Mouse (Mus musculus) lung, adult 18-20 months (tissue): ENCODE measurements at regions not wholly inside any gene's neighbourhood (a gene's known extent, or its start where the extent isn't known, plus 50 kb on each side); places are given as distances from the start of the nearest gene placed in this dataset.

Experiments used
- DNase-seq, 2 experiments: peaks; one replicate each; pipeline ENCODE4 v3.0.0; 2022; ENCODE audit warnings: mixed read lengths in 2 of 2

GRCm38 (mm10) chr6:50713297-50713696 is 59.1 kb upstream of the Npvf start:
- no peak for DNase-seq

GRCm38 (mm10) chr6:50718631-50719030 is 64.4 kb upstream of the Npvf start:
- no peak for DNase-seq

- DNase-seq = no peak
These were observed 66.1 kb upstream of the Npvf start for GRCm38 (mm10) chr6:50720346-50720745.

DNA sequence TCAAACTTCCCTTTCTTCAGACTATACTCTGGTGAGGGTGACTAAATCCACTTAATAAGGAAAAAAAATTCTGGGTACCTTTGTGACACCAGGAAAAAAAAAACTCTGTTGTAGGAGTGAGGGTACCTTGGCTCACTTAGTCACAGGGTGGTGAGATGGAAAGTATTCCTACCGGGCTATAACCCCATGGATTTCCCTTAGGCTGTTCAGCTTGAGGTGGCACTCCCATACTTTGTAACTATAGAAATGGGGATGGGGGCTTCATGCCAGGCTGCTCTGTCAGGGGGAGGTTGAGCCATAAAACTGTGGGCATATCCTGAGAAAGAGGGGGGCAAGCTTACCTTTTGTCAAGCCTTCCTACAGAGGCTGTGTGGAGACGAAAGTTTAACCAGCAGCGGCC is 71.4 kb upstream of the Npvf start:
- DNase-seq = no peak

DNA sequence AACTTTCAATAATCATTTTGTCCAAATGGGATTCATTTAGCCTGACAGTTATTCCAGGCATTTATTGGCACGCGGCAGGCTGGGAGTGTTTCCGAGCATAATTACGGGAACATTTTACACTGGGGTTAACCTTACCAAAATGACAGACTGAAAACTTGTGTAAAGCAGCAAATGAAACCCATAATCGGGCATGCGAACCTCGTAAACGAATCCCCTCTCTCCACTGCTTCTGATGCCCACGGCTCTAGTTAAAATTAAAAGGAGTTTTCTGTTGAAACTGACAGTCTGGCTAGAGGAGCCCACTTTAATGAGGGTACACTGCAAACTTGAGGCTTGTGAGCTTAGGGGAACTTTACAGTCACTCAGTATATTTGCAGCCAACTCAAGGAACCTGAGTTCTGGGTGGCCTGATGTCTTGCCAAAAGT is 71.9 kb upstream of the Npvf start:
- DNase-seq = no peak

GRCm38 (mm10) chr6:50730744-50731718 is 76.8 kb upstream of the Npvf start:
- no peak for DNase-seq

- no peak for DNase-seq
These were observed 80.5 kb upstream of the Npvf start for GRCm38 (mm10) chr6:50734701-50735100.

GRCm38 (mm10) chr6:50735825-50736224 is 81.6 kb upstream of the Npvf start:
- DNase-seq = no peak

GRCm38 (mm10) chr6:50742009-50742408 is 87.8 kb upstream of the Npvf start:
- no peak for DNase-seq

DNA sequence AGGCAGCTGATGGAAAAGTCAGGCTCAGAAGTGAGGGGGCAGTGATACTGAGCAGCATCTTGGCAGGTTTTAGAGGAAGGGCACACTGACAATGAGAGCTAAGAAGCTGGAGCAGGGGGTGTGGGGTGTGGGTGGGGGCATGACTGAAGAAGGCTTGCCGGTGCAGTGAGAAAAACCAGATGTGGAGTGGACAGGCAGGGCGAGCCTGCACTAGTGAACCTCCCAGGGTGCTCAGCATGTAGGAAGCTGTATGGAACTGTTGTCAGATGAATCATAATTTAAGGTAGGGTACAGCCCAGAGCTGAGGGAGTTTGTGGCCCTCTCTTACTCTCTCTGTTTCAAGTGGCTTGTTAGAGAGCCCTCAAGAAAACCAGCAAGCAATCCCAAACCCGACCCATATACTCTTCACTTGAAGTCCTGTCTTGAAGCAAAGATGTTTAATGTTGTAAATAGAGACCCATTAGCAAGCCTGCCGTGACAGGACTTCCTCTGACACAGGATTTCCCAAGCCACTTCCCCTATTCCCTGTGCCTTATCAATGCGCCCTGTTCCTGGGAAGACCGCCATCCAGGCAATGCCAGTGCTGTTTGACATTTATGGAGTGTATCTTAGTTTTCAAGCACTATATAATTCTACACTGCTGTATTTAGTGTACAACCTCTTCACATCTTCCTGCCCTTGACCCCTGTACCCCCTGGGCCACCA is 90.4 kb upstream of the Npvf start:
- no peak for DNase-seq

DNA sequence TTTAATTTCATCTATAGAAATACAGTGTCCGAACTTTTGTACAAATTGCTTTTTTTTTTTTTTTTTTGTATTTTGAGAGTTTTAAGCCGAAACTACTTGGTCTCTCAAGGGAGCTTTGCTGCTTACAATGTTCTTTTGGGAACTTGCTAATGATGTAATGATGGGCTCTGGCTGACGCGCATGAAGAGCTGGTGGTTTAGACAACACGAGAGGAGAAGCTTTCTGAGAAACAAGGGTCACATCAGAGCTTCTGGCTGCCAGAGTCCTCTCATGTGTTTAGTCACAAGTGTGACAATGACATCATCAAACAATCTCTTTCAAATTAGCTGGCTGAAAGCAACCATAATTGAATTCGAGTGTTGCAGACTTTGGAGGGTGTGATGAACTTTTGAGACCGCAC is 98.9 kb upstream of the Npvf start:
- DNase-seq = no peak

DNA sequence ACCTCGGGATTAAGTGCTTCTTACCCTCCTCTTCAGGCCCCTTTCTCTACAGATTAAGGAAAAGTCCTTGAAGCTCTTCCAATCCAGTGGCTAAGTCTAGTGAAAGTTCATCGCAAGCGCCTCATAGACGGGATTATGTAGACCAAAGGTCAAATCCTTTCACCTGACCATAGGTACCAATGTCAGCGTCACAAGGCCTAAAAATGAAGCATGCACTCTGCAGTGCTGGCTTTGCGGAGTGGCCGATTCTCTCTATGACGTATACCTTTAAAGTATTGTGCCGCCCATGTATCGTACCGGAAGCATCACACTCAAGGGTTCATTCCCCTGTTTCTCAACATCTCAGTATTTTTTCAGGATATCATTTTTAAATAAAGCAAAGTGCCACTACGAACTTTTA is 100.5 kb upstream of the Npvf start:
- no peak for DNase-seq

GRCm38 (mm10) chr6:50760367-50760766 is 106.1 kb upstream of the Npvf start:
- DNase-seq = peak; percentile 48 to 56

DNA sequence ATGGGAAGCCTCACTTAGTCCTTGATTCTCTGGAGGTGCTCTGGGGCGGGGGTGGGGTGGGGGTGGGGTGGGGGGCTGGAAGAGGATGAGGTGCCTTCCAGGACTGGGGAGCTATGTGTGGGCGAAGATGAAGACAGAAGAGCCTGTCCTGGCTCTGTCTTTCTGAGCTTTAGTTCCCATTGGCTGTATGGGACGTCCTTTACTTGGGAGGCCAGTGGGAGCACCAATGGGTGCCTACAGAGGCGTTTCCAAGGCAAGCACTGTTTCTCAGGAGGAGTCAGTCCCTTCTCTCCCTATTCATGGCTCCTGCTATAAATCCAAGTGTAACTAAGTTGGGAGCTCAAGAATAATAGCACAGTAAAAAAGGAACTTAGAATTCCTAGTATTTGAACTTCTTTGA is 108.9 kb upstream of the Npvf start:
- peak in 1 of 2 experiments; percentile 26 for DNase-seq

DNA sequence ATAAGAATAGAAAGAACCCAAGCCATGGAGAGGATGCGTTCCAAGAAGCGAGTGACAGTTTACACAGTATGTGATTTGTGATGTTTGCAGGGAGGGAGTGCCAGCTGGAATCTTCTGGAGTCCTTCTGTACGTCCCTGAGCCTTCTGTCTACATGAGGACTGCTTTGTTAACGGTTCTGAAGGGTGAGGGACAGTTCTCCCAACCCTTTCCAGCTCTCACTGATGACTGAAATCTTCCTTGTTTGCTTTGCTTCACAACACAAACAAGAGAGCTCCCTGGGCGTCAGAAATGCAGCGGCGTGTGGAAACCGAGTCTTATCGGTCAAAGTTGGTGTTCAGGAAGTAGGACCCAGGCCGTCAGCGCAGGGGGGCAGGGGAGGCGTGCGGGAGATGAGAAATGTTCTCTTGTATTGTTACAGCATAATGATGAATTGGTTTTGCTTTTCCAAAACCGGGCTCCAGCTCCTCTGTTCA is 112.2 kb upstream of the Npvf start:
- DNase-seq = peak; percentile 13 to 33

DNA sequence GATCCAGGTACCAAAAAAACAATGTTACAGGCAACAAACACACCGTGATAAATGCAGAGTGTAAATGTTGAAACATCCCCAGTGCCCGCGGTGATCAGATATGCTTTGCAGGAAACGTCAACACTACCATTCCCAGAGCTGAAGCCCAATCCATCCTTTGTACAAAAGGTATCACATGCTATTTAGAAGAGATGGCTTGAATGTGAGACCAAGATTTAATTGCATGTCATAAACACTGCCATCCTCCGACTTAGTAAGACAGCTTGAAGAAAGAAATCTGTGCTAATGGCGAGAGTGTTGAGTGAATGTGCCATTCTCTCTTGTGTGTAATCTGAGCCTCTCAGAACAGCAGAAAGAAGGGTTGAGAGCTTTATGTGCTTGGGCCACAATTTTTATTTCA is 112.9 kb upstream of the Npvf start:
- no peak for DNase-seq

DNA sequence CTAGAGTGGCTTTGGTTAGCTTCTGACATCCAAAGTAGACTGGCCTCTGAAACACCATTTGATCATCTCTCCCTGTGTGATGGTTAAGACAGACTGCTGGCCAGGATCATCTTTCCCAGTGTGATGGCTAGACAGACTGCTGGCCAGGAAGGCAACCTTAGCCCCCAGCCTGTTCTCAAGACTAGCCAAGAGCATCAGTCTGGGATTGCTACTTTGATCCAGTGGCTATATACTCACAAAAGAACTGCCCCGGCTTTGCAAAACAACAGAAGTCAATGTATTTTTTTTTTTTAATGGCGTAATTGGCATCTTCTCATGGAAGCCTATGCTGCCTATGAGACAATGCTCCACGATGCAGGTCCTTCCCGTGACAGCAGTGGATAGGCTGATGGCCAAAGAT is 113.6 kb upstream of the Npvf start:
- DNase-seq = no peak

DNA sequence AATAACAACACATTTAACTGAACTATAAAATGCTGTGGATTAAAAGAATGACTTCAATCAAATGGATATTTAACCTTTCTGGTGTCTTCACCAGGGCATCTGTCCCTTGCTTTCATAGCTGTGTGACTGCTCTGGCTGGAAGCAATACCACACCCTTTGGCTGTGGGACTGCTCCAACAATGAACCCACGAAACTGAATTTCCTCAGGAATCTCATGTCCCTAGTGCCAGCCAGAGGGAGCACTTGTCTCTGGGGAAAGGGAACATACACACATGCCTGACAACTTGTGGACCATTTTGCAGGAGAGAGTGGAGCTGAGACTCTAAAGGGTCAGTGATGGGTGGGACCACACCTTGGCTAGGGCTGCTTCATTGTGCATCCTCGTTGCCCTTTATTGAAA is 114.9 kb upstream of the Npvf start:
- DNase-seq = no peak

DNA sequence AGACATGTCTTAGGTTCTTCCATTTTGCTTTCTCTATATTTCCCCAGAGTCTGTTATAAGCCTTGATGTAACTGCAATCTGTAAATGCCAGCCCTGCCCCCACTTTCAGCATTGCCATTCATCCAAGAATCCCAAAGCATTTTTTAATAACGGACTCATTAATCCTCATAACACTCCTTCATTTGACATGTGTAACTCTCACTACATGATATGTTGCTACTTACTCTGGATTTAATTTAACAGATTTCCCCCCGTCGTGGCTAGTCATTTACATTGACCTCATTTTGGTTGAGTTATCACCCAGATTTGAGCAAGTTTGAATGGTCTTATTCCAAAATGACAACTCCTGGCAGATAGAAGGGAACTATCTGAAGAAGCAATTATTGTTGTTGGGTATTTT is 116.2 kb upstream of the Npvf start:
- no peak for DNase-seq

- no peak for DNase-seq
These were observed 121.4 kb upstream of the Npvf start for GRCm38 (mm10) chr6:50775637-50776036.

GRCm38 (mm10) chr6:50776236-50776832 is 122.1 kb upstream of the Npvf start:
- DNase-seq = no peak

DNA sequence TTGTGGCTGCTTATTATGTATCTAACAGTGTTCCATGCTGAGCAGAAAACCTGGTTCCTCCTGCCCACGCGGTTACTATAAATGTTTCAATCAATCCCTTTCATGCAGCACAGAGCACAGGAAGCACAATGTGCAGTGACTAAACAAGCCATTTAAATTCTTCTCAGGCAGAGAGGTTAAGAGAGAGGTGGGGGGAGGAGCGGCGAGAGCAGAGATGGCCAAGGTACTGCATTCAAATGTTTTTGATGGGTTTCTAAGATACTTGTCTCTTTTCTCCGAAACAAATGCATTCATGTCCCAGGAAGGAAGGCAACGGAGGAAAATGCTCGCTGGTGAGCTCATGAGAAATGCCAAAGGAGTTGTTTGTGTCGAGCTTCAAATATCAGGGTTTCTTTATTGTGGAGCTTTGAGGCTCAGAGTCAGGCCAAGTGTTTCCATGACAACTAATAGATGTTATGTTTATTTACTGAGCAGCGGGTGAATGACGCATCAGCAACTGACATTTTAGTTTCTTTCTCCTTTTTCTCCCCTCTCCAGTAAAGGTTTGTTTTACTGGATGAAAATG is 122.8 kb upstream of the Npvf start:
- peak; percentile 5 for DNase-seq

- DNase-seq = no peak
These were observed 123.6 kb upstream of the Npvf start for GRCm38 (mm10) chr6:50777827-50778226.
